Mouse (Mus musculus) ES-E14 (cell line): ENCODE data around the gene Mrpl45. TPM values are rescaled to one million over a fixed set of nuclear protein-coding genes. Genes with fewer than 3 reads are reported as not detected.

Source experiments
- DNase-seq: peaks from one replicate; pipeline ENCODE4 v3.0.0-alpha.2; 2013; ENCODE audit warnings: low read depth, low spot score
- H3K27ac ChIP-seq: 2 replicates; pipeline ENCODE4 v1.5.1; 2012; ENCODE audit warnings: low read depth, mild to moderate bottlenecking, low read length, moderate library complexity, mixed read lengths; ENCODE audit not compliant: poor library complexity, insufficient read depth, severe bottlenecking
- H3K36me3 ChIP-seq: 2 replicates; pipeline ENCODE4 v1.6.1; 2012; ENCODE audit warnings: mild to moderate bottlenecking, low read length, moderate library complexity, mixed read lengths; ENCODE audit not compliant: control insufficient read depth, poor library complexity, insufficient read depth, severe bottlenecking
- H3K4me1 ChIP-seq, 2 experiments: fragments of 150-350 bp in 1 of 2; sonication (generic) in 1 of 2; 2 replicates each; pipeline ENCODE4 v1.6.1; 2012; ENCODE audit warnings: low read length in 2 of 2, mild to moderate bottlenecking in 1 of 2, mixed read lengths in 1 of 2; ENCODE audit not compliant: control insufficient read depth in 2 of 2, insufficient read depth in 2 of 2, poor library complexity in 1 of 2
- H3K4me3 ChIP-seq, 2 experiments: fragments of 150-350 bp in 1 of 2; sonication (generic) in 1 of 2; 2 replicates each; pipeline ENCODE4 v1.5.1; 2012; ENCODE audit warnings: low read length in 2 of 2, low read depth in 1 of 2, mild to moderate bottlenecking in 1 of 2, mixed read lengths in 1 of 2; ENCODE audit not compliant: insufficient read depth in 1 of 2, poor library complexity in 1 of 2, severe bottlenecking in 1 of 2
- H3K9ac ChIP-seq: 2 replicates; pipeline ENCODE4 v1.6.1; 2012; ENCODE audit warnings: low read depth, mild to moderate bottlenecking, low read length, mixed read lengths; ENCODE audit not compliant: poor library complexity, insufficient read depth, severe bottlenecking
- H3K9me3 ChIP-seq: fragments of 150-350 bp; sonication (generic); 2 replicates; pipeline ENCODE4 v1.6.1; 2012; ENCODE audit warnings: low read depth, mild to moderate bottlenecking, low read length; ENCODE audit not compliant: control insufficient read depth, insufficient read depth
- CHD2 ChIP-seq: IDR thresholded peaks from 2 replicates; pipeline ENCODE4 v1.6.1; 2014; ENCODE audit warnings: mild to moderate bottlenecking, low read depth, low read length, inconsistent platforms
- HCFC1 ChIP-seq: IDR thresholded peaks from 2 replicates; pipeline ENCODE4 v1.6.1; 2012; ENCODE audit warnings: low read length, inconsistent platforms, borderline replicate concordance; ENCODE audit not compliant: insufficient read depth
- MAFK ChIP-seq: IDR thresholded peaks from 2 replicates; pipeline ENCODE4 v1.6.1; 2014; ENCODE audit warnings: mild to moderate bottlenecking, low read depth, low read length, inconsistent platforms; ENCODE audit not compliant: insufficient read depth
- ZC3H11A ChIP-seq: IDR thresholded peaks from 2 replicates; pipeline ENCODE4 v1.6.1; 2012; ENCODE audit warnings: low read depth, mild to moderate bottlenecking, inconsistent platforms, low read length, borderline replicate concordance
- ZNF384 ChIP-seq: IDR thresholded peaks from 2 replicates; pipeline ENCODE4 v1.6.1; 2012; ENCODE audit warnings: low read depth, low read length, inconsistent platforms
- in situ Hi-C, 2 experiments: fragments of 600-800 bp; cut with MboI; formaldehyde crosslinking; loops; one replicate each; pipeline ENCODE4 v1.15.1; 2025; ENCODE audit warnings: low sequenced_read_pairs in 2 of 2, inconsistent platforms in 1 of 2; ENCODE audit not compliant: unreplicated experiment in 2 of 2
- total RNA-seq: library from RNA; depleted of rRNA; stranded (reverse); fragments of 300-350 nt; gene quantifications from 2 replicates; pipeline ENCODE4 v1.2.3, GENCODE M21; 2012

Gene Mrpl45
- total RNA-seq, 1 experiment, result 76.8 TPM

DNA sequence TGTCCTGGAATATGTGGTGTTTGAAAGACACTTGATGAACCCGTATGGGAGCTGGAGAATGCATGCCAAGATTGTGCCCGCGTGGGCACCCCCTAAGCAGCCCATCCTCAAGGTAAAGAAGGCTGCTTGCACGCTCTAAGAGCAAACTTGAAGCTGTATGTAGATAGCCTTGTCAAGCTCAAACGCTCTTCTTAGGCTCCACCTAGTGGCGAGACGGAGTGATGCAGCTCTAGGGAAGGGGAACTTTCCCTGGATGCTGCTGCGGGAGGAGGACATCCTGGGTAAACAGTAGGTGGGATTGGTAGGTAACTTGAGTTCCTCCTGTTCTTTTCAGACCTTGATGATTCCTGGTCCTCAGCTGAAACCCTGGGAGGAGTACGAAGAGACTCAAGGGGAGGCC, 12.6 kb downstream of the Mrpl45 start:
- no peak for TF ChIP-seq CHD2
- no peak for TF ChIP-seq HCFC1
- no peak for TF ChIP-seq ZC3H11A
- no peak for TF ChIP-seq ZNF384
- no peak for TF ChIP-seq MAFK
- no peak overlapping the region for H3K9ac ChIP-seq
- H3K4me1 ChIP-seq, result peaks cover 3 to 5% of the 10 kb centered on the region in 2 experiments
- peak; percentile 82 for DNase-seq
- no peaks in the 10 kb centered on the region for H3K9me3 ChIP-seq
- no peak overlapping the region for H3K4me3 ChIP-seq
- in situ Hi-C loops, result no loop called here
- H3K36me3 ChIP-seq, result peaks cover 41% of the 10 kb centered on the region
- no peak overlapping the region for H3K27ac ChIP-seq

DNA sequence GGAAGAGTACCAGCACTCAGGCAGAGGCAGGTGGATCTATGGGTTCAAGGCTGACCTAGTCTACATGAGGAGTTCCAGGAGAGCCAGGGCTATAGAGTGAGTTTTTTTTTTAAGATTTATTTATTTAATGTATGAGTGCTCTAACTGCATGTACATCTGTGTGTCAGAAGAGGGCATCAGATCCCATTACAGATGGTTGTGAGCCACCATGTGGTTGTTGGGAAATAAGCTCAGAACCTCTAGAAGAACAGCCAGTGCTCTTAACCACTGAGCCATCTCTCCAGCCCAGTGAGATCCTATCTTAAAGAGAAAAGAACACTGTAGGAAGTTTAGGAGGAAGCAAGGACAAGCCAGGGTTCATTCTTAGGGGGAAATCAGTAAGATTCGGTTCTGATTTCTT, 14.8 kb downstream of the Mrpl45 start:
- peaks cover 31% of the 10 kb centered on the region for H3K36me3 ChIP-seq
- H3K9ac ChIP-seq, result no peak overlapping the region
- TF ChIP-seq HCFC1 (no peak), ZNF384 (no peak; the same call in 1 of the 2 replicates), CHD2 (no peak), MAFK (no peak), ZC3H11A (no peak)
- no peak overlapping the region for H3K27ac ChIP-seq
- H3K9me3 ChIP-seq, result no peaks in the 10 kb centered on the region
- H3K4me3 ChIP-seq, result no peak overlapping the region
- DNase-seq, result no peak
- in situ Hi-C loops, result no loop called here
- peaks cover 8 to 20% of the 10 kb centered on the region in 2 experiments for H3K4me1 ChIP-seq

DNA sequence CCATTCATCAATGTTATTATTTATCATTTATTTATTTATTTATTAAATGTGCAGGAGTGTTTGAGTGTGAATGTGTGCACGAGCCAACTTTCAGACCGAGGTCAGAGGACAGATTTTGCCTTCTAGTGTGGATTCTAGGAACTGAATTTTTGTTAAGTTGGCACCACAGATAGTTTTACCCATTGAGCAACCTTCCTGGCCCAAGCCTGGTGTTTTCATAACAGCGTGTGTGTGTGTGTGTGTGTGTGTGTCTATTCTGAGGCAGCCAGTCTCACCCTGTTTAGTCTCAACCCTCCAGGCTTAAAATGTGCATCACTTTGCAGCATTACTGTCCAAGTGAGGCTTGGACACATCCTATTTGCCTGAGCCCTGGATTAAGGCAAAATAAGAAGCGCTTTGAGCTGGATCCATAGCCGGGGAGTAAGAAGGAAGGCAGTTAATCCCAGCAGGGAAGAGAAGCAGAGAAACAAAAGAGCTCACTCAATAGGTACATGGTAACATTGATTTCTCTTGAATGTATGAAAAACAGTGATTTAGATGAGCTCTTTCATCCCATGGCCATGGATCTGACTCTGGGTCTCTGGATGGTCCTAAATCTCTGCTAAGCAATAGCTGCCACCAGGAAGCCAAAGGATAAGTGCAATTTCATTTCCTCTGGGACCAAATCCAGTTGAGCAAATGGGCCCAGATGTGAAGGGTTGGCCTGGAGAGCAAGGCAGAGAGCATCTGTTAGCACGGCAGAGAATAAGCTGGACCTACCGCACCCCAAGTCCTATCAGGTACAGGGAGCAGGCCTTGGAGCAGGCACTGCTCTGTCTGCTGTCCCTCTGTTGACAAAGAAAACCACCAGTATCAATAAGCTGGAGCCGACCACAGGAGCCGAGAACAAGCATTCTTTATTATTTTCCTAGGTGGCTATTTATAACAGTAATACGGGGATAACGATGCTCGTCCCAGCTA, 16.0 kb downstream of the Mrpl45 start:
- no peak for DNase-seq
- Histone ChIP-seq H3K27ac (no peak overlapping the region), H3K9me3 (no peaks in the 10 kb centered on the region), H3K4me3 (no peak overlapping the region), H3K4me1 (peaks cover 11 to 32% of the 10 kb centered on the region in 2 experiments), H3K36me3 (peaks cover 22% of the 10 kb centered on the region), H3K9ac (no peak overlapping the region)
- in situ Hi-C loops, result no loop called here
- TF ChIP-seq ZC3H11A (no peak), HCFC1 (no peak), CHD2 (no peak), MAFK (no peak), ZNF384 (no peak)

DNA sequence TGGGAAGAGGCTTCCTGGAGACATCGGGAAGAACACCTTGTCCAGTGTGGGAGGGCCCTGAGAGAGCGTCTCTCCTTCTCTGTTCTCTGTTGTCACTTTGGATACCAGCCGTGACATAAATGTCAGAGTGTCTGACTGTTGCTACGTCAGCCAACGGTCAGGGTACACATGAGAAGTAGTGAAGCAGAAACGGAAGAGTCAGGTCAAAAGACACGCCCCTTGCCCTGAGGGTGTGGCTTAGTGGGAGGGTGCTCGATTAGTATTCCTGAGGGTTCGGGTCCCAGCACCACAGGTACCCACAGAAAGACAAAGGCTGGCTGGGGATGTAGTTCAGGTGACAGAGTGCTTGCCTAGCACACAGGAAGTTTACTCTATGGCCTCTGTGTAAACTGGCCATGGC, 17.5 kb downstream of the Mrpl45 start:
- Histone ChIP-seq H3K4me1 (peaks cover 12 to 39% of the 10 kb centered on the region in 2 experiments), H3K27ac (no peak overlapping the region), H3K36me3 (peaks cover 14% of the 10 kb centered on the region), H3K4me3 (peak overlapping the region in 1 of 2 experiments; percentile 45; a peak in 1 of 4 replicates), H3K9me3 (no peaks in the 10 kb centered on the region), H3K9ac (no peak overlapping the region)
- DNase-seq, result peak; percentile 65
- TF ChIP-seq CHD2, result no peak
- no peak for TF ChIP-seq MAFK
- in situ Hi-C loops, result no loop called here
